Mouse (Mus musculus) monocyte, adult 5-6 weeks (primary cell): ENCODE measurements around the gene Tomt. TPM values are rescaled to one million over a fixed set of nuclear protein-coding genes. Genes with fewer than 3 reads are reported as not detected.

Experiments
- ATAC-seq: fragments of 153-309, 156-312 bp; replicated peaks from 2 replicates; pipeline ENCODE4 v1.8.0; 2017; ENCODE audit warnings: mild to moderate bottlenecking; ENCODE audit not compliant: low TSS enrichment, insufficient number of reproducible peaks, severe bottlenecking, poor library complexity, low FRiP score
- total RNA-seq: library from RNA; stranded (forward); fragments of 200-1000, 200-491, 200-594 nt; gene quantifications from 3 replicates; pipeline ENCODE4 v1.2.3, GENCODE M21; 2017

Gene Tomt
- total RNA-seq, 1 experiment from 2014 or later: not detected

DNA sequence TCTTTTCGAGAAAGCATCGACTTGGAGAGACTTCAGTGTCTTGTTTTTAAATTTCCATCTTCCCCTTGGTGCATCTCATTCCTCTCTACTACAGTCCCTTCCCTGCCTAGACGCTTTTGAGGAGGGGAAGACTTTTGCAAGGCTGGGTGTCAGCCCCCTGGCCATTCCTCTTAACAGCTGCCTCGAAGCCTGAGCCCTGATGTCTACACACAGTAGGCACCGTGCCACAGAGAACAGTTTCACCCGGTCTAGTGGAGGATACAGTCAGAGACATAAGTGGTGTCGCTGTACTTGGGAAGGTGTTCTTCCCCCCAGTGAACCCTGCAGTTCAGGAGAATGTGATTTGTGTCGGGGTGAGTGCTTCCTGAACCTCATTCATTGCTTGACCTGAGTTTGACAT is 537 bp upstream of the Tomt start:
- ATAC-seq: no peak

DNA sequence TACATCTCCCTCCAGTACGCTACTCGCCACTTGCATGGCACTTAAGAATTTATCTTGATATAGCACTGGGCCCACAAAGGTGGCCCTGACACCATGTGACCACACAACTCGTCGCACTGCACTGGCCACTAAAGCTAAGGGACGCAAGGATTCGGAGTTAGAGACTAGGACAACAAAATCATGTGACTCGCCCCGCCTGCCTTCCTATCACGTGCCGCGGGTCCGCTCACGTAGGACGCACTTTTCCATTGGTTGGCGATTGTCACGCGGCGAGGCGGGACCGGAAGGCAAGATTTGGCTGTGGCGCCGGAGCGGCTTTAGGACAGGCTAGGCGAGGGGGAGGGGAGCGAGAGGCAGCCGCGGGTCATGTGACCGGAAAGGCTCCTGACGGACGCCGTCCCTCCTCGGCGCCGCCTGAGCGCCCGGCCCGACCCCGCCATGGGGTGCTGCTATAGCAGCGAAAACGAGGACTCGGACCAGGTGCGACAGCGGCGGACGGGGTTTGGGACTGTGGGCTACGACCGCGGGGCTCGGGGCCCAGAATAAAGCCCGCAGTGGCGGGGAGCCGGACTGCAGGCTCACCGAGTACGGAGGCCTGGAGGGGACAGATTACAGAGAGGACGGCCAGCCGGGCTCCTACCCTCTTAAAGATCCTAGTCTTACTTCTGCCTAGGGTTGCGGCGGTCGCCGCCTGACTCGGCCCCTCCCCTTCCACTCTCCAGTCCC is 435 bp downstream of the Tomt start, which contains the start of gene Lamtor1:
Lamtor1 (plus strand) TSS at position 344 of the 726 bp plus-strand sequence.
- ATAC-seq: peak; percentile 89

DNA sequence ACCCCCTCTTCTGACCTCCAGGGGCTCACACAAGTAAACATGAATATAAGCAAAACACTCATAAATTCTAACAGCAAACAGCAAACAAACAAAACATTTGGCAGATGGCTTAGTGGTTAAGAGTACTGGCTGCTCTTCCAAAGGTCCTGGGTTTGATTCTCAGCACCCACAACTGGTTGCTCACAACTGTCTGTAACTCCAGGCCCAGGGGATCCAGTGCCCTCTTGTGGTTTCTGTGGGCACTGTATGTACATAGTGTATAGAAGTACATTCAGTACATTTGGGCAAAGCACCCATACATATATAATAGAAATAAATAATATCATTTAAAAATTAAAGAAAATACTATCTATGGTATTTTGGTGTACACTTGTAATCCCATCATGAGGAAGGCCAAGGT is 3.3 kb downstream of the Tomt start:
- ATAC-seq: no peak

DNA sequence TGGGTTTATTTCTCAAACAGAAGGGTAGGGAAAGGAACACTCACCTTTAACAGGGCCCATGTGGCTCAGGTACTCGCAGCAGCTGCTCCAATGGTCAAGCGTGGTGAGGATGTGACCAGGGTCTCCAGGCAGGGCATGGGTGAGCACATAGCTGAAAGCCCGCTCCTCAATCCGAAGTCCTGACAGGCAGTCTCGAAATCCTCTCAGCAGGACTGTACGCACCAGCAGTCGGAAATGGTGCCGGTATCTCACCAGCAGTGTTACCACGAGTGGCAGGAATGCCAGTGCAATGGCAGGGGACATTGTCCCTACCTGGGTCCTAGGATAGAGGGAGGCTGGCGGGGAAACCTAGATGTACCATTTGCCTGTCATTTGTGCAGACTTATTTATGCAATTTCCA is 4.2 kb downstream of the Tomt start:
- no peak for ATAC-seq

DNA sequence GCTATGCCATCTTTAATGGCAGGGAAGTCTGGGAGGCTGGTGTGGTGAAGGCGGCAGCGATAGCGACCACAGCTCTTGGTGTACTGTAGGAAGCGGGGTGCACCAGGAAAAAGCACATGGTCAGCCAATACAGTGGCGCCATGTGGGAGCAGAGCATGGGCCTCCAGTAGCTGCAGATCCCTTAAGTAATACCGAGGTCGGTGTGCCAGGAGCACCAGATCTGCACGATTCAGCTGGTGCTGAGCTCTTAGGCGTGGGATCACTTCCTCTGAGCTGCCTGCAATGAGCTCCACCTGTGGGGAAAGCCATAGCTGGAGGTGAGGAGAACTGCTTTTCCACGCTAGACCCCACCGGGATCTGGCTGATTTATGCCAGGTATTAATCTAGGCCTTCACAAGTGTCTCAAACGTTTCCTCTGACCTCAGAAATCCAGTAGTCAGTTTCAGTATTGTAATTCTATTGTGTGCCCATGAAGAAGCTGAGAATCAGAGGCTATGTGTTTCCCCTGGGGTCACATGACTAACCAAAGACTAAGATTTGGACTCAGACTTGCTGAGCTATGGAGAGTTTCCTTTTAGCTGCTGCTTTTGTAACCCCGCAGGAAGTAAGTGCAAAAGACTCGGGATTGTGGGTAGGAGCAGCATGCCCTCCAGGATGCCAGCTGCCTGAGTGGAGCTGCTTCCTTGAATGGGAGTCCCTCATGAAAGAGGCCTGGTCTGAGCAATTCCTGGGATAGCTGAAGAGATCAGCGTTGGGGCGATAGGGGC is 5.6 kb downstream of the Tomt start:
- ATAC-seq: no peak

DNA sequence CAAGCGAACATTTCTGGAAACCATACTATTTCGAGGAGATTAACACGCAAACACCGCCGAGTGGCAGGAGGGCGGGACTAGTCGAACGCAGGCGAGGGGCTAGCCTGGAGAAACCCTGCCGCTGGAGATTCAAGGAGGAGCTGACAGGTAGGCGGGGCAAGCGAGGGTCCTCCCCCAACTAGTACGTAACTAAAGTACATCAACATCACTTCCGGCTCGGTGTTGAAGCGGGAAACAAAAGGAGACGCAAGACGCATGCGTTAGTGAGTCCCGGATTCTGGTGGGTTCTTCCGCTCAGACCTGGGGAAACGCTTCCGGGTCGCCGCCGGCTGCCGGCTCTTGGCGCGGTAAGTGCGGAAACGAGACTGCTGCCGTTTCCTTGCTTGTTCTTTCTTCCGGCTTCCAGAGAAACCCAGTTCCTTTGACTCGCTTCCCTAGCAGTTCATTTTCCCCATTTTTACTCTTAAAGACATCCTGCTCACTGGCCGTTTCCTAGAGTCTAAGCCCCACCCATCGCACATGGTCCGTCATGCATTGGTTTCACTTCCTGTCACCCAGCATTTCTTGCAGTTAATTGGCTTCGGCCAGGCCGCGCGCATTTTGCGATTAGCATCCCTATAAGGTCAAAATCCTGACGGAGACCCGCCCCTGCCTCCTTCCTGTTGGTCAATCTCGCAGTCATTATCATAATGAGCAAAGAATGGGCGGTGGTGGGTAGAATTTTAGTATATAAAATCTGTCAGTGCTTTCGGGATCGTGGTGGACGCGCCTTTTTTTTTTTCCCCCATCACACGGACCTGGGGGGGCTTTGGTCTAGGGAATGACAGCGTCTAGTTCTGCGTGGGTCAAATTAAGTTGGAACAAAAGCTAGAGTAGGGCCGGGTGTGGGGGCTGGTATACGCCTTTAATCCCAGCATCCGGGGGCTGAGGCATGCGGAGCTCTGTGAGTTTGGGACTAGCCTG is 9.8 kb downstream of the Tomt start:
- ATAC-seq: peak; percentile 94

DNA sequence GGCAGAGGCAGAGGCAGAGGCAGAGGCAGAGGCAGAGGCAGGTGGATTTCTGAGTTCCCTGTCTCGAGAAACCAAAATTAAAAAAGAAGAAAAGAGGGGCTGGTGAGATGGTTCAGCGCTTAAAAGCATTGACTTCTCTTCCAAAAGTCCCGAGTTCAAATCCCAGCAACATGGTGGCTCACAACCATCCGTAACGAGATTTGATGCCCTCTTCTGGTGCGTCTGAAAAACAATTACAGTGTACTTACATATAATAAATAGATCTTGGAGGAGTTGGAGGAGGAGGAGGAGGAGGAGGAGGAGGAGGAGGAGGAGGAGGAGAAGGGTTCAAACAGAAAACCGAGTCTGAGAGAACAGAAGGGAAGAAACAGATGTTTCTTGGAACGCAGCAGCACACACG is 10.5 kb downstream of the Tomt start:
- no peak for ATAC-seq

DNA sequence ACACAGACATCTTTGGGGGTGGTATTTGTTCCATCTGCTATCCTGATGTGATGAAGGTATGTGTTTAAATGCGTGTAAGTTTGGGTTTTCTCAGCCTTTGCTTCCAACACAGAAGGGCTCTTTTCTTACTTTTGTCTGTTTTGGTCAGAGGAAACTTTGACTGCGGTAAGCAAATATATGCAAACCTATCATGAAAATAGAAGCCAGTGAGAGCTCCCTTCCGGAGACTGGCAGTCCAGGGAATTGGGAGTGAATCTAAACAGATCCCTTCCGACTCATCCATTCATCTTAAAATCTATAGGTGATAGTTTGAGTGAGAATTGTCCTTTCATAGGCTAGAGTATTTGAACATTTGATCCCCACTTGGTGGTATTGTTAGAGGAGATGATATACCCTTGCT is 17.7 kb downstream of the Tomt start:
- ATAC-seq: no peak

DNA sequence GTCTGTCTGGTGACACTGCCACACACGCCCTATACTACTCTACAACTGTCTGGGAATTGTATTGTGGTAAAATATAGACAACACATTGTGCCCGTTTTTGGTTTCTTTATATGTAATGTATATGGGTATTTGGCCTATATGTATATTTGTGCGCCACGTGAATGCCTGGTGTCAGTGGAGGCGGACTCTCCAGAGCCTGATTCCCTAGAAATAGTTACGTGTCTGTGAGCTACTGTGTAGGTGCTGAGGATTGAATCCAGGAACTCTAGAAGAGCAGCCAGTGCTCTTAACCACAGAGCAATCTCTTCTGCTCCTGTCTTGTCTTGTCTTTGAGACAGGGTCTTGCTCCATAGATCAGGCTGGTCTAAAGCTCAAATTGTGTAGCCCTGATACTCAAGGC is 19.9 kb downstream of the Tomt start:
- ATAC-seq: no peak

DNA sequence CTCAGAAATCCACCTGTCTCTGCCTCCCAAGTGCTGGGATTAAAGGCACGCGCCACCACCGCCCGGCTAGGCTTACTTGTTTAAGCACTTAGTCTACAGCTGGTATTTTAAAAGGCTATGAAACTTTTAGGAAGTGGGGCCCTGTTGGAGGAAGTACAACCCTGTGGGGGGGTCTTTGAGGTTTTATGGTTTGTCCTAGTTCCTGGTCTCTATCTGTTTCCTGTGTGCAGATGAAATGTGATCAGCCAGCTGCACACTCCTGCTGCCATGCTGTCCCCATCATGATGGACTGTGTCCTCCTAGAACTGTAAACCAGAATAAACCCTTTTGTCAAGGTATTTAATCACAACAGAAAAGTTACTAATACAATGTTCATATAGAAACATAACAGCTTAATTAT is 22.0 kb downstream of the Tomt start:
- no peak for ATAC-seq

DNA sequence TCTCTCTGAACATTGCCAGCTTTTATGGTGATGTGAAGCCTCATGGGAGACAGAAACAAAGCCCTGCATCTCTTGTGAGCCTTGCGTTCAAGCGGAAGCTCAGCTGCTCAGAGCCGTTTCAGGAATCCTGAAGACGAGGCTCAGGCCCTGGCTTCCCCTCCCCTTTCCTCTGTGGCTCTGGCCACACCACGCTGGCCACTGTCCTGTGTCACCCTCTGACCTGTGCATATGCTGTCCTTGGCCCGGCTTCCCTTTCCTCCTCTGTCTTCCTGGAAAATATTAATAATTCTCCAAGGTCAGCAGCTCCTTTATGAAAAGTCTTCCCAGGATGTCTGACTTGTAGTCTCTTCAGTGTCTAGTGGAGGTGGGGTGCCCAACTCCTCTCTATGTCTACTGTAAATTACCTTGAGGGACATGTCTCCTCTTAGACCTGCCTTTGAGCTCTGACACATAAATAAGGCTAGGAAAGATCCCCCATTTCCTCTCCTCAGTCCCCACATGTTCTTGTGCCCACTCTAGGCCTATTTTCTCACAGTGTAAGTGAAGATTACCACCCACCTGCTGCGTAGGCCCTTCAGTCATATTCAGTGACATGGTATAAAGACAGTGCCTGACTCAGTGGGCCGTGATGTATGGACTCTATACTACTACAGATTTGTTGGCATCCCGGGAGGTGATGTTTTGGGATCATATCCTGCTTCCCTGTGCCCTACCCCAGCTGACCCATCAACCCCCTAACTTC is 23.6 kb downstream of the Tomt start:
- ATAC-seq: no peak

DNA sequence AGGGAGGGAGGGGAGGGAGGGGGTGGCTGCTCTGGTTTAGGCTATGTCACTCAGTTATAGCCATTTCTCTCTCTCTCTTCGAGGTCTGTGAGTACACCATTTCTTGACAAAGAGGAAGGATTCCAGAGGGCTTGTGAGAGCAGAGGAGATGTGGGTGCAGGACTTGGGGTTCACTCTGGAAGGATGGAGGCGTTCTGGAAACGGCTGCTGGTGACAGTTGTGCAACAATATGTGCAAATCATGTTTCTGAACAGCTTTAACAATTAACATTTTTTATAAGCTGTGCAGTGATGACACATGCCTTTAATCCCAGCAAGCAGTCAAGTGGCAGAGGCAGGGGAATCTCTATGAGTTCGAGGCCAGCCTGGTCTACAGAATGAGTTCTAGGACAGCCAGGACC is 25.3 kb downstream of the Tomt start:
- ATAC-seq: no peak

DNA sequence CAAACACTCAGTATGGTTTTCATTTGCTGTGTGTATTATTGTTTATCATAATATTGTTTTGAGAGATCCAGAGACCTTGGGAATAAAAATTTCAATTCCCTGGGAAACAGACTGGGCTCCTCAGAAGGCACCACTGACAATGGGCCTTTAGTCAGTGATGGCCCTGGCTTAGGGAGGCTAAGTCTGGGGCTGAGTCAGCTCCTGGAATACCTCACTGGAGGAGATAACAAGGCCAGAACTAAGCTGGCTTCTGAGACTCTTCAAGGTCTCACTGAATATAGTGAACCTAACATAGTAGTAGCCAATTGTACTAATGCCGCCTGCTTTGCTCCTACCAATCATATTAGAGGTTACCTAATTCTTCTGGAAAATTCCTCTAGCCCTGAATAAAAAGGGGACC is 30.2 kb downstream of the Tomt start:
- no peak for ATAC-seq

DNA sequence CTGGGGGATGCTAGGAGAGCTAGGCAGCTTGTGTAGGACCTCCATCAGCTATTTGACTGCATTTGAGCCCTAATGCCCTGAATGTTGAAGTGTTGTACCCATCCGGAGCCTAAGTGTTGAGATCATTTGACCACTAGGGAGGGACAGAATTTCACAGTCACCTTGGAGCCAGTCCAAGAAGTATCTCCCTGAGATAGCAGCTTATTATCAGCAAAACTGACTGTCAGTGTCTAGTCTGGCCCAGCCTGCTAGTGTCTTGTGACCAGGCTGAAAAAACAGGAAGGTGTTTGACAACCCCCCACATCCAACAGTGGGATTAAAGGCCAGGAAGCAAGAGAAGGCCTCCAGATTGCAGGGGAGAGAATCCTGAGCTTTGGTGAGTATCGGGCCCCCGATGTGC is 34.9 kb downstream of the Tomt start:
- ATAC-seq: no peak

DNA sequence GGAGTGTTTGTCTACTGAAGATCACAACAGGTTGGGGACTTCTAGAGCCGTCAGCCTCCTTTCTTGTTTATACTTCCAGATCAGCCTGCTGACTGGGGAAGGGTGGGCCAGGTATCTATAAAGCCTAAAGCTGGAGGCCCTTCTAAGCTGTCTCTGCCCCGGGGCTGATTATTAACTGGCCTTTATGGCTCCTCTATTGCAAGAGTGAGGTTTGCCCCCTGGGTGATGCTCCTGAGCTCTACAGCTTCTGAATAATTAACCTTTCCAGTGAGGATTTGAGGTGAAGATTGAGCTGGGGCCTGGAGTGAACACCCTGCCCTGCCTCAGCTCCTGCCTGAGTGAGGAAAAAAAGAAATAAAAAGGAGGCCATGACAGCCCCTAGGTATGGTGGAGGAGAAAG is 35.5 kb downstream of the Tomt start, which contains the start of gene Folr1:
Folr1 (minus strand) TSS at position 160 of the 400 bp plus-strand sequence.
- no peak for ATAC-seq

DNA sequence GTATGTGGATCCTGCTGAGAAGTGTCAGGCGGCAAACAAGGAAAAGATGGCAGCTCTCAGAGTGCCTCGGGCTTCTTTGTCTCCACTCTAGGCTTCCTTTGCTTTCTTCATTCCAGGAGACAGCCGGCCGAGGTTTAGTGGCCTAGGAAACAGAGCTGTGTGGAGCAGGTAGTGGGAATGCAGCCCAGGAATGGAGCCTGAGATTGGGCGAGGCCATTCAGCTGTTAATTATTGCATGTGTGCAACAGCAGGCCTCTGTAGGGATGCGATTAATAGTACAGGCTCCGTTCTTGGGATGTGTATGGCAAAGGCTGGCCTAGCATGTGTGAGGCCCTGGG is 37.0 kb downstream of the Tomt start:
- ATAC-seq: no peak

DNA sequence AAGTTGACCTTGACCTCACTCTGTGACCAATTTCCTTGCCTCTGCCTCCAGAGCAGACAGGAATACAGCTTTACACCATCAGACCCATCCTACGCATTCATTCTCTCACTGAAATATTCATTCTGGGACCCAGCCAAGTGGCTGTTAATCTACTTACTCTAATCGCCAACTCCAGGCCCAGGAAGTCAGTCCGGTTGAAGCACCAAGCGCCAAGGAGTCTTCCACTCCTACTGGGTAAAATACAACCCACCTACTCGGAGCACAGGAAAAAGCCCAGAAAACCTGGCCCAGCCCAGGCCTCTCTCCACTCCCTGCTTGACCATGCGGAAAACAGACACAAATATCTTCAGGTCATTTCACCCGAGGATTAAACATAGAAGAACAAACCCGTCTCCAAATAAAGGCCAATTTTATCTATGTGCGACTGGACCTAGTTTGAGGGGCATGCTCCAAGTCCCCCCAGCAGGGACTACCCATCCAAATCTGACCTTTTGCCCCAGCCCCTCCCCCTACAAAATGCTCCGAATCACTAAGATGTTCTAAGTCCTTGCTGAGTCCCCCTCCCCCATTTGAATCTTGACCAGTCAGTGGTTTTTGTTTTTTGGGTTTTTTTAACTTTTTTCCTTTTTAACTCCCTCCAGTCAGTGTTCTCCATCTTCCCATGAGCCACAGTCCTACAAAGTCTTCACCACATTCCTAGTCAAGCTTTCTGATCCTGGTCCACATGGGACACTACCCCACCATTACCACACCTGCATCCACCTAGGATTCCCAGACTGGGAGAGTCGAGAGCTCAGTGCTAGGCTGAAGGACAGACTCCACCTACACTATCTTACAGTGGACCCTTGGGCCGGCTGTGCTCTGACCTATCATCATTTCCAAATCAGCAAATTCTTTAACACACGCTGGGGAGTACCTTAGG is 37.7 kb downstream of the Tomt start:
- ATAC-seq: no peak

DNA sequence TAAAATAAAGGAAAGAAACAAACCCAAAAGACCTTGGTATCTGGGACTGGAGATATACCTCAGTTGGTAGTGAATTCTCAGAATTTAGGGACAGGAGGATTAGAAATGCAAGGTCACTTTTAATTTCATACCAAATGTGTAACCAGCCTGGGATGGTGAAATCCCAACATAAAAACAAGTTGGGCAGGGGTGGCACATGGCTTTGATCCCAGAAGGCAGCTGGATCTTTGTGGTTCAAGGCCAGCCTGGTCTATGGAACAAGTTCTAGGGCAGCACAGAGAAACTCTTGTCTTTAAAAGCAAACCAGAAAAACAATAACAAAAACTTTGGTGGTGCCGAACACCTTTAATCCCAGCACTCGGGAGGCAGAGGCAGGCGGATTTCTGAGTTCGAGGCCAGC is 38.7 kb downstream of the Tomt start:
- ATAC-seq: no peak
